Mouse (Mus musculus) heart, adult 2 months (tissue): ENCODE results near the gene Gm9747.

Experiments used
- CTCF ChIP-seq: fragments of 200-600 bp; IDR thresholded peaks from 2 replicates; pipeline ENCODE4 v1.8.1; 2022; ENCODE audit warnings: antibody characterized with exemption, mild to moderate bottlenecking, moderate library complexity
- EP300 ChIP-seq: fragments of 200-500 bp; IDR thresholded peaks from 2 replicates; pipeline ENCODE4 v1.6.1; 2011; ENCODE audit warnings: low read depth, low read length, control low read depth; ENCODE audit not compliant: insufficient read depth
- POLR2A ChIP-seq: fragments of 200-500 bp; IDR thresholded peaks from 2 replicates; pipeline ENCODE4 v1.6.1; 2011; ENCODE audit warnings: mild to moderate bottlenecking, low read depth, low read length, control low read depth; ENCODE audit not compliant: insufficient read depth

- no peak for TF ChIP-seq CTCF
- TF ChIP-seq POLR2A, result no peak
- no peak for TF ChIP-seq EP300
These were observed 24.5 kb downstream of the Gm9747 start for GRCm38 (mm10) chr1:82257457-82257856.
